ENCODE assay signal across 9 mouse cellular contexts in the genomic region with DNA sequence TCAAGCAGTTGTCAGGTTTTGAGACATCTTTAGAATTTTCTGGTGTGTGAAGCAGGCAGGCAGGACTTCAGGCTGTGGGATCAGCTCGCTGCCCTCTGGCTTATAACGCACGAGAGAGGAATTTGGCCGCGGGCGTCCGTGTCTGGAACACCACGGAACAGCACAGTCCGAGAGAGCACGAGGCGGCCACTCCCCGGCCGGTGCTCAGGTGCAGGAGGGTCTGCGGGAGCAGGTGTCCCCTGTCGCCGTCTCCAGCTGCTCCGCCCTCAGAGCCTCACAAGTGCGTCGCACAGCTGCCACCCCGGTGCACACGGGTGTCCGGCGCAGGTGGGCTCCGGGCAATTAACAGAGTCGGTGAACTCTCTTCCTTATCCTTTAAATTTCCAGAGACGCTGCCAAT. TPM values are rescaled to one million over a fixed set of nuclear protein-coding genes. Genes with fewer than 3 reads are reported as not detected.
DNase-seq lines count a peak whose midpoint lies in the region; ATAC-seq and TF ChIP-seq lines count a peak whose summit lies in the region.
"Had no signal": no experiment of that assay in that cellular context is flagged by ENCODE, and none has a peak within 500 bp of the region (broad histone marks: within the 10 kb centered on the region; RNA-seq: fewer than 3 reads in every experiment).

No protein-coding gene starts in this region.

- TF ChIP-seq POLR2A in ES-Bruce4 (IDR thresholded peaks at IDR 0.05; ENCODE audit: insufficient read depth, low read length) = no peak

- peak overlapping the region; percentile 75; the same call in 1 of the 2 replicates for H3K4me3 ChIP-seq in ES-Bruce4 (ENCODE audit: low read depth, low read length)
- peak overlapping the region; percentile 77 for H3K4me3 ChIP-seq in heart, postnatal 0 days (ENCODE audit: low read depth, low read length)
- peak overlapping the region; percentile 63 for H3K4me3 ChIP-seq in midbrain, embryonic 11.5 days (ENCODE audit: low read depth, low read length)

- H3K4me1 ChIP-seq in ES-Bruce4 (ENCODE audit: control insufficient read depth, insufficient read depth, low read length) = peaks cover 4% of the 10 kb centered on the region
- peaks cover 6% of the 10 kb centered on the region; the same call in 1 of the 2 replicates for H3K4me1 ChIP-seq in heart, postnatal 0 days (ENCODE audit: control insufficient read depth, insufficient read depth)
- peaks cover 12% of the 10 kb centered on the region for H3K4me1 ChIP-seq in midbrain, embryonic 11.5 days (ENCODE audit: control insufficient read depth, insufficient read depth, low read length)

- no peak for TF ChIP-seq CTCF in ES-Bruce4 (IDR thresholded peaks at IDR 0.05; ENCODE audit: low read depth, low read length)
- TF ChIP-seq CTCF in heart, postnatal 0 days (IDR thresholded peaks at IDR 0.05; ENCODE audit: low read depth) = no peak

- WGBS in heart, postnatal 0 days = 2% methylated on average over 26 of the region's 26 CpGs
- WGBS in midbrain, embryonic 11.5 days = 3% methylated on average over 26 of the region's 26 CpGs

- H3K27ac ChIP-seq in ES-Bruce4 (ENCODE audit: insufficient read depth, low read length) = no peak overlapping the region
- H3K27ac ChIP-seq in heart, postnatal 0 days (ENCODE audit: low read depth) = peak overlapping the region; percentile 97
- no peak overlapping the region for H3K27ac ChIP-seq in midbrain, embryonic 11.5 days (ENCODE audit: low read depth, low read length)

- H3K9me3 ChIP-seq in ES-Bruce4 (replicated peaks; ENCODE audit: control insufficient read depth, insufficient read depth, low read length, poor library complexity, severe bottlenecking) = no peaks in the 10 kb centered on the region
- H3K9me3 ChIP-seq in heart, postnatal 0 days (replicated peaks; ENCODE audit: control insufficient read depth, low read length) = no peaks in the 10 kb centered on the region
- no peaks in the 10 kb centered on the region for H3K9me3 ChIP-seq in midbrain, embryonic 11.5 days (ENCODE audit: control insufficient read depth, low read length)

- TF ChIP-seq EP300 in ES-Bruce4 (IDR thresholded peaks at IDR 0.05; ENCODE audit: insufficient read depth, low read depth, low read length) = no peak
- no peak for TF ChIP-seq EP300 in heart, postnatal 0 days (IDR thresholded peaks at IDR 0.05; ENCODE audit: low read depth)

- intact Hi-C loops in gastrocnemius, postnatal 14 days (cut with DNase I; ENCODE audit: low total_unique reads) = no loop called here

- H3K9ac ChIP-seq in ES-Bruce4 (ENCODE audit: low read depth, poor library complexity, severe bottlenecking) = peak overlapping the region; percentile 63
- peak overlapping the region; percentile 93 for H3K9ac ChIP-seq in heart, postnatal 0 days (replicated peaks; ENCODE audit: low read depth, low read length)
- H3K9ac ChIP-seq in midbrain, embryonic 11.5 days (ENCODE audit: low read length) = peak overlapping the region; percentile 65; the same call in 1 of the 2 replicates

- H3K4me2 ChIP-seq in heart, postnatal 0 days (ENCODE audit: low read depth, low read length) = peak overlapping the region; percentile 89
- peak overlapping the region; percentile 94 for H3K4me2 ChIP-seq in midbrain, embryonic 11.5 days

- peaks cover 15% of the 10 kb centered on the region for H3K27me3 ChIP-seq in ES-Bruce4 (ENCODE audit: control insufficient read depth, insufficient read depth, low read length, poor library complexity, severe bottlenecking)
- peaks cover 4% of the 10 kb centered on the region; the same call in 1 of the 2 replicates for H3K27me3 ChIP-seq in heart, postnatal 0 days (ENCODE audit: control insufficient read depth, insufficient read depth, low read length)
- H3K27me3 ChIP-seq in midbrain, embryonic 11.5 days (ENCODE audit: control insufficient read depth, insufficient read depth, low read length) = peaks cover 50% of the 10 kb centered on the region

- DNase-seq in embryo, embryonic 11 days = peak; percentile 47
- no peak for DNase-seq in embryo, embryonic 10 days (ENCODE audit: low spot score)
- no peak for DNase-seq in heart, postnatal 0 days (ENCODE audit: low spot score)
- DNase-seq in midbrain, embryonic 11.5 days (ENCODE audit: low spot score, missing footprints) = peak; percentile 93
- no peak for DNase-seq in right cerebral cortex, postnatal 36 days (ENCODE audit: low spot score in 2 of 2)
- no peak for DNase-seq in gastrocnemius, postnatal 14 days

- no peaks in the 10 kb centered on the region for H3K36me3 ChIP-seq in ES-Bruce4 (ENCODE audit: control insufficient read depth, insufficient read depth, low read length, poor library complexity, severe bottlenecking)
- no peaks in the 10 kb centered on the region for H3K36me3 ChIP-seq in heart, postnatal 0 days (replicated peaks; ENCODE audit: control insufficient read depth, insufficient read depth, low read length)
- H3K36me3 ChIP-seq in midbrain, embryonic 11.5 days (ENCODE audit: control insufficient read depth, insufficient read depth, low read length) = no peaks in the 10 kb centered on the region

- ATAC-seq in heart, postnatal 0 days (ENCODE audit: insufficient read depth, low read depth) = no peak
- peak; percentile 49; the same call in 1 of the 2 replicates for ATAC-seq in midbrain, embryonic 11.5 days (ENCODE audit: low FRiP score)
- ATAC-seq in monocyte, adult 5-6 weeks (replicated peaks; ENCODE audit: insufficient number of reproducible peaks, low FRiP score, low TSS enrichment, poor library complexity, severe bottlenecking) = no peak

RNA-seq across cellular contexts. Expression of a gene that starts 0.9 kb away (rescaled TPM):
- 6.3 and 6.5 TPM in 2 replicates for polyA plus RNA-seq in ES-Bruce4 (2011; ENCODE audit: insufficient read depth, insufficient read length, low read depth, missing spikeins)
- 328 and 340 TPM in 2 replicates for total RNA-seq in heart, postnatal 0 days (2014; rRNA removed; ENCODE audit: low replicate concordance)
- polyA plus RNA-seq in heart, postnatal 0 days (2015; fragmentation: Nextera tagmentation; extraction: Ambion mirVana) = 58.5 and 65.2 TPM in 2 replicates
- polyA plus RNA-seq in midbrain, embryonic 11.5 days (2014; fragmentation: Nextera tagmentation; extraction: Ambion mirVana) = 0.73 and 1.0 TPM in 2 replicates
- not detected in 3 replicates for total RNA-seq in monocyte, adult 5-6 weeks (2017)
- 10 to 100 TPM; 61.5 to 72.2 TPM for total RNA-seq in gastrocnemius, postnatal 14 days (2021)
- polyA plus RNA-seq: erythroblast, embryonic 14.5 days had no signal

Comparison
In these comparisons a context has a peak if more than half of its experiments do, and no peak if none do; other contexts are left out.
1. DNase-seq: peak in embryo, embryonic 11 days (single experiment) and midbrain, embryonic 11.5 days (single experiment); none in embryo, embryonic 10 days (single experiment), heart, postnatal 0 days (single experiment), right cerebral cortex, postnatal 36 days (0 of 2) and gastrocnemius, postnatal 14 days (single experiment).
2. RNA of a gene that starts 0.9 kb away (total RNA-seq): 328 to 340 TPM in heart, postnatal 0 days and 61.5 to 72.2 TPM in gastrocnemius, postnatal 14 days; not detected in monocyte, adult 5-6 weeks; every median in the first group is over 10 times any median in the second.
3. Peak in every context shown above with its lines, with median percentiles within 50 percentile points of each other: H3K4me3 ChIP-seq and H3K9ac ChIP-seq.